Mouse (Mus musculus) midbrain, embryonic 10.5 days (tissue): ENCODE results near the gene Coil. TPM values are rescaled to one million over a fixed set of nuclear protein-coding genes. Genes with fewer than 3 reads are reported as not detected.

Source experiments
- DNase-seq: peaks from one replicate; pipeline ENCODE4 v3.0.0-alpha.2; 2017; ENCODE audit warnings: low spot score
- H3K27ac ChIP-seq: fragments of 300-500 bp; sonication (generic); replicated peaks from 2 replicates; pipeline ENCODE4 v1.5.1; 2016; ENCODE audit warnings: mild to moderate bottlenecking
- H3K27me3 ChIP-seq: fragments of 300-500 bp; sonication (generic); 2 replicates; pipeline ENCODE4 v1.6.1; 2016; ENCODE audit warnings: low read depth, mild to moderate bottlenecking; ENCODE audit not compliant: poor library complexity, severe bottlenecking
- H3K36me3 ChIP-seq: fragments of 300-500 bp; sonication (generic); 2 replicates; pipeline ENCODE4 v1.6.1; 2016; ENCODE audit warnings: mild to moderate bottlenecking, moderate library complexity
- H3K4me1 ChIP-seq: fragments of 300-500 bp; sonication (generic); 2 replicates; pipeline ENCODE4 v1.6.1; 2016
- H3K4me3 ChIP-seq: fragments of 300-500 bp; sonication (generic); 2 replicates; pipeline ENCODE4 v1.5.1; 2016; ENCODE audit warnings: mild to moderate bottlenecking, moderate library complexity
- H3K9me3 ChIP-seq: fragments of 300-500 bp; sonication (generic); replicated peaks from 2 replicates; pipeline ENCODE4 v1.6.1; 2016; ENCODE audit warnings: mild to moderate bottlenecking
- WGBS: fragments of 180-500 bp; shearing (Covaris S2); methylation state at CpG from one replicate; pipeline ENCODE4 v1.1.7; 2016; 5-methylcytosine and 5-hydroxymethylcytosine counted together
- polyA plus RNA-seq: library from polyadenylated mRNA; unstranded; fragments of >200 nt; fragmentation: Nextera tagmentation; extraction: Ambion mirVana; gene quantifications from 2 replicates; pipeline ENCODE4 v1.2.1, GENCODE M21; 2016

Coil gene
- polyA plus RNA-seq, result 29.9 and 30.3 TPM in 2 replicates

- H3K36me3 ChIP-seq, result no peaks in the 10 kb centered on the region
- H3K9me3 ChIP-seq, result no peaks in the 10 kb centered on the region
- no peak for DNase-seq
- H3K4me3 ChIP-seq, result no peak within 1 kb of the TSS
- H3K27ac ChIP-seq, result no peak within 1 kb of the TSS
- no peaks in the 10 kb centered on the region for H3K27me3 ChIP-seq
- 37% methylated on average over 2 of the region's 2 CpGs for WGBS
- H3K4me1 ChIP-seq, result peaks cover 10% of the 10 kb centered on the region
Measured at GRCm38 (mm10) chr11:88970202-88970732, at the start of gene Coil. Gene Coil, plus strand, starts transcription at chr11:88970252.

GRCm38 (mm10) chr11:88926566-88926965 lies 43.5 kb upstream of the Coil start:
- H3K4me1 ChIP-seq, result no peaks in the 10 kb centered on the region
- WGBS, result 90% methylated on average over 5 of the region's 5 CpGs
- no peak for DNase-seq
- H3K36me3 ChIP-seq, result peaks cover 96% of the 10 kb centered on the region
- no peaks in the 10 kb centered on the region for H3K9me3 ChIP-seq
- no peaks in the 10 kb centered on the region for H3K27me3 ChIP-seq
- H3K27ac ChIP-seq, result no peak overlapping the region
- H3K4me3 ChIP-seq, result no peak overlapping the region

GRCm38 (mm10) chr11:88931692-88932530 lies 38.1 kb upstream of the Coil start:
- peaks cover 97% of the 10 kb centered on the region for H3K36me3 ChIP-seq
- no peaks in the 10 kb centered on the region for H3K4me1 ChIP-seq
- no peak for DNase-seq
- H3K4me3 ChIP-seq, result no peak overlapping the region
- no peaks in the 10 kb centered on the region for H3K9me3 ChIP-seq
- no peak overlapping the region for H3K27ac ChIP-seq
- WGBS, result 75% methylated on average over 14 of the region's 14 CpGs
- no peaks in the 10 kb centered on the region for H3K27me3 ChIP-seq

- WGBS, result 92% methylated on average over 9 of the region's 9 CpGs
- Histone ChIP-seq H3K9me3 (no peaks in the 10 kb centered on the region), H3K4me3 (no peak overlapping the region), H3K27ac (no peak overlapping the region), H3K4me1 (no peaks in the 10 kb centered on the region), H3K27me3 (no peaks in the 10 kb centered on the region), H3K36me3 (peaks cover 97% of the 10 kb centered on the region)
- DNase-seq, result no peak
Measured at GRCm38 (mm10) chr11:88933030-88933429, 37.0 kb upstream of the Coil start.

GRCm38 (mm10) chr11:88934089-88935000 lies 35.7 kb upstream of the Coil start:
- H3K36me3 ChIP-seq, result peaks cover 96% of the 10 kb centered on the region
- 93% methylated on average over 19 of the region's 19 CpGs for WGBS

GRCm38 (mm10) chr11:88937886-88938285 lies 32.2 kb upstream of the Coil start:
- Histone ChIP-seq H3K27me3 (no peaks in the 10 kb centered on the region), H3K4me1 (no peaks in the 10 kb centered on the region), H3K9me3 (no peaks in the 10 kb centered on the region), H3K27ac (no peak overlapping the region), H3K4me3 (no peak overlapping the region), H3K36me3 (peaks cover 93% of the 10 kb centered on the region)
- WGBS, result 92% methylated on average over 2 of the region's 2 CpGs
- no peak for DNase-seq

More at GRCm38 (mm10) chr11:88934089-88935000, 35.7 kb upstream of the Coil start:
- H3K27ac ChIP-seq, result no peak overlapping the region
- DNase-seq, result no peak
- H3K4me3 ChIP-seq, result no peak overlapping the region
- no peaks in the 10 kb centered on the region for H3K4me1 ChIP-seq
- H3K27me3 ChIP-seq, result no peaks in the 10 kb centered on the region
- no peaks in the 10 kb centered on the region for H3K9me3 ChIP-seq

- H3K36me3 ChIP-seq, result peaks cover 93% of the 10 kb centered on the region
- H3K4me3 ChIP-seq, result no peak overlapping the region
- no peaks in the 10 kb centered on the region for H3K4me1 ChIP-seq
- no peaks in the 10 kb centered on the region for H3K9me3 ChIP-seq
- DNase-seq, result no peak
- H3K27ac ChIP-seq, result no peak overlapping the region
- WGBS, result 96% methylated on average over 2 of the region's 2 CpGs
- H3K27me3 ChIP-seq, result no peaks in the 10 kb centered on the region
Measured at GRCm38 (mm10) chr11:88938770-88939169, 31.3 kb upstream of the Coil start.

GRCm38 (mm10) chr11:88939634-88940033 lies 30.4 kb upstream of the Coil start:
- no peaks in the 10 kb centered on the region for H3K4me1 ChIP-seq
- H3K36me3 ChIP-seq, result peaks cover 92% of the 10 kb centered on the region
- H3K27me3 ChIP-seq, result no peaks in the 10 kb centered on the region
- H3K4me3 ChIP-seq, result no peak overlapping the region
- no peak for DNase-seq
- WGBS, result 95% methylated on average over 4 of the region's 4 CpGs
- H3K27ac ChIP-seq, result no peak overlapping the region
- H3K9me3 ChIP-seq, result no peaks in the 10 kb centered on the region

GRCm38 (mm10) chr11:88941489-88941888 lies 28.6 kb upstream of the Coil start:
- no peaks in the 10 kb centered on the region for H3K4me1 ChIP-seq
- no peak overlapping the region for H3K4me3 ChIP-seq
- DNase-seq, result no peak
- 86% methylated on average over 12 of the region's 12 CpGs for WGBS
- no peak overlapping the region for H3K27ac ChIP-seq
- H3K9me3 ChIP-seq, result no peaks in the 10 kb centered on the region
- H3K36me3 ChIP-seq, result peaks cover 91% of the 10 kb centered on the region
- H3K27me3 ChIP-seq, result no peaks in the 10 kb centered on the region

- Histone ChIP-seq H3K27me3 (no peaks in the 10 kb centered on the region), H3K4me1 (no peaks in the 10 kb centered on the region), H3K27ac (0 out of 2 replicates have a peak overlapping the region, but pooled peaks have one; percentile 15), H3K36me3 (peaks cover 85% of the 10 kb centered on the region), H3K9me3 (no peaks in the 10 kb centered on the region), H3K4me3 (no peak overlapping the region)
- no peak for DNase-seq
- WGBS, result 74% methylated on average over 8 of the region's 8 CpGs
Measured at GRCm38 (mm10) chr11:88945971-88946585, 24.0 kb upstream of the Coil start.

- H3K36me3 ChIP-seq, result peaks cover 80% of the 10 kb centered on the region
- H3K4me3 ChIP-seq, result no peak overlapping the region
- no peak for DNase-seq
- no peak overlapping the region for H3K27ac ChIP-seq
- H3K4me1 ChIP-seq, result peaks cover 8% of the 10 kb centered on the region
- H3K9me3 ChIP-seq, result no peaks in the 10 kb centered on the region
- 82% methylated on average over 8 of the region's 8 CpGs for WGBS
- H3K27me3 ChIP-seq, result no peaks in the 10 kb centered on the region
Measured at GRCm38 (mm10) chr11:88948896-88949295, 21.2 kb upstream of the Coil start.
